Mouse (Mus musculus) gastrocnemius, postnatal 14 days (tissue): Measurements from ENCODE around the gene Nap1l4. TPM values are rescaled to one million over a fixed set of nuclear protein-coding genes. Genes with fewer than 3 reads are reported as not detected.
"Not testable (repeated sequence)": the region's sequence is repeated elsewhere in the genome, so short reads cannot be mapped to it uniquely, and the experiment has no call there.

ENCODE experiments used
- DNase-seq: peaks from one replicate; pipeline ENCODE4 v3.0.0; 2021; ENCODE audit warnings: mixed read lengths
- intact Hi-C: fragments of 180-260 bp; cut with DNase I; formaldehyde crosslinking; loops from one replicate; pipeline ENCODE4 v1.15.1; 2025; ENCODE audit warnings: low total_unique reads
- long read RNA-seq, 2 experiments: library from polyadenylated mRNA; stranded (forward); transcript quantifications; one replicate each; pipeline ENCODE4 v2.0.0; 2021
- total RNA-seq, 2 experiments: library from RNA; stranded (reverse); gene quantifications; 2 replicates each; pipeline ENCODE4 v1.2.3; 2021

Gene Nap1l4
- 100 to 1,000 TPM; 158 to 159 TPM for total RNA-seq
- long read RNA-seq, experiment 1, transcript Nap1l4-201 (16 exons, 2,285 nt): minor isoform, 21 of 150 reads
- long read RNA-seq, experiment 1, transcript Nap1l4-206 (15 exons, 2,259 nt): major isoform, 96 of 150 reads
- long read RNA-seq, experiment 1, partial matches to known transcripts: 6 of 150 reads
- long read RNA-seq, experiment 1, other reads (novel, unspliced or antisense): 24 of 150 reads
- long read RNA-seq, experiment 2, transcript Nap1l4-201 (16 exons, 2,285 nt): minor isoform, 23 of 157 reads
- long read RNA-seq, experiment 2, transcript Nap1l4-206 (15 exons, 2,259 nt): major isoform, 92 of 157 reads
- long read RNA-seq, experiment 2, partial matches to known transcripts: 13 of 157 reads
- long read RNA-seq, experiment 2, other reads (novel, unspliced or antisense): 27 of 157 reads

DNA sequence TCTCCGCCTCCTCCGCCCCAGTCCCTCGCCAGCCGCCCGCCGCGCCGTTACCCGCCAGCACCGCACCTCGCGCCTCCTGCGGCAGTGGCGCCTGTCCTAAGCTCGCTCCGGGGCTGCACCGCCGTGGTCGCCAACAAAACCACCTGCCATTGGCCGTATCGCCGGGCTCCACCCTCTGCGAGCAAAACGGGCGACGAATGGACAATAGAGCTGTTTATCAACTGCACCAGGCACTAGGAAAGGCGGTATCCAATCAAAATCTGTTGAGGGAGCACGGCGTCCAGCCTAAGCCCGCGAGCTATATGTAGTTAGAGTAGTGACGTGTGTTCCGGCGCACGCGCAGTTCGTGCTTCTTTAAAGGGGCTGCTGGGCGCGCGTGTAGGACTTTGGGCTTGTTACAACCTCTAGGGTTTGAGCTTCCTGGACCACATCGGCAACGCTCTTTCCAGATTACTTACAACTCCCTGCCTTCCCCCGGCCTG, at the start of gene Nap1l4:
Nap1l4 (minus strand) TSS at position 131 of the 482 bp plus-strand sequence.
- DNase-seq: peak; percentile 96
- intact Hi-C loops: no loop called here

DNA sequence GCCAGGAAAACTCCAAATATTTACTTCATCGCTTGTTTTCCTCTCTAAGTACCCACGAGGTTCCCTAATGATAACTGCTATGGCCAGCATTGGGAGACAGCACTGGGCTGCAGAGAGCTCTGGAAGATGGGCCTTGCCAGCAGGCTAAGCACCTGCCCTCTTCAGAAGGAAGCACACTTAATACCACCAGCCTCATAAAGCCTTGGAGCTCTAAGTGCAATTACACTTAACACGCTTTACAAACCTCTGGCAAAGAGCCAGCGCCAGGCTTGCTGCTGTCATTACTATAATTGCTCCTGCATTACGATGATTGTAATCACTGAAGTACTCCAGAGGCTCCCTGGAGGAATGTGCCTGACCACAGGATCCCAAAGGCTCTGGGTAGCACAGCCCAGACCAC, 46.0 kb upstream of the Nap1l4 start:
- DNase-seq: no peak
- intact Hi-C loops: no loop called here

DNA sequence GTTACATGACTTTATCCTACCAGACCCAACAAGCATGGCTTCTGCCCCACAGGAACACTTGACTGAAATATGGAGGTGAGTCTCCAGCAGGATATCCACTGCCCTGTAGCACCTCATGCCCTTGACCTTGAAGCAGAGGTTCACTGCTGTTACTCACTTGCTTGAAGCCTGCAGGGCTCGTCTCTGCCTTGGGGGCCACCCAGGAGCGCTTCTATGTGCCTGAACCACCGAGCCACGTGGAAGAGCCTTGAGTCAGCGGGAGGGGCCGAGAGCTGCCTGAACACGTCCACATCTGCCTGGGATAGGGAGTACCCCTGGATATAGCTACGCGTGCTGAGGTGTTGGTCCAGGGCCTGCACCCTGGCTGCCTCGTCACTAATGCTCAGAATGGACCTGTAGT, 43.3 kb upstream of the Nap1l4 start:
- intact Hi-C loops: no loop called here
- DNase-seq: no peak

DNA sequence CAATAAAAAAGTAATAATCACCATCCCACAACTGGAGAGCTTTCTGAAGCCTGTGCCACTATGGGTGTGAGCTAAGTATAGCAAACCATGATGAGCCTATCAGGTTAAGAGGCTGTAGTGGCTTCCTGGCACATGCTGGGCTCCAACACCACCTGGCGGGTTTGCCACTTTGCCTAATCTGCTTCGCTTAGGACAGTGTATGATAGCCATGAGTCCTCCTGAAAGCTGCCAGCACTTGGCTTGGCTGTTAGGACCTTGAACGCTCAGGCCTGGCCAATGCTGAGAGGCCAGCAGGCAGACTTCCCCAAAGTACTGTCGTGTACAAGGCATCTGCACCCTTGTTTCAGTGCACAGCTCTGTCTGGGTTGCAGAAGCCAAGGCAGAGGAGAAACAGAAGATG, 39.1 kb upstream of the Nap1l4 start:
- peak; percentile 32 for DNase-seq
- intact Hi-C loops: loop anchor here (5.0 kb wide), 1 partner anchor 159 kb away; no protein-coding TSS in a partner anchor

DNA sequence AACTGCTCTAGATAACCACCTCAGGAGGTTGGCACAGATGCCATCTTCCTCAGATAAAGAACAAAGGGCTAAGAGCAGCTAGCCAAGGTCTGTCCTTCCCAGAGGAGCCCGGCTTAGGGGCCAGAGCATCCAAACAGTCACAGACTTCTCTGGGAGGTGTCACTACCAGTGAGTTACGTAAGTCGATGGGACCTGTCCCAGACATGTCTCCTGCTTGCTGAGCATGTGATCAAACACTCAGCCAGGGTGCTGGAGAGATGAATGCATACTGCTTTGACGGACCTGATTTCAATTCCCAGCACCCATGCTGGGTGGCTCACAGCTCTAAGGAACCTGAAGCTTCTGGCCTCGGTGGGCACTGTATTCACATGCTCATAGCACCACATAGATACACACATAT, 38.7 kb upstream of the Nap1l4 start:
- intact Hi-C loops: loop anchor here (5.0 kb wide), 1 partner anchor 160 kb away; no protein-coding TSS in a partner anchor
- no peak for DNase-seq

DNA sequence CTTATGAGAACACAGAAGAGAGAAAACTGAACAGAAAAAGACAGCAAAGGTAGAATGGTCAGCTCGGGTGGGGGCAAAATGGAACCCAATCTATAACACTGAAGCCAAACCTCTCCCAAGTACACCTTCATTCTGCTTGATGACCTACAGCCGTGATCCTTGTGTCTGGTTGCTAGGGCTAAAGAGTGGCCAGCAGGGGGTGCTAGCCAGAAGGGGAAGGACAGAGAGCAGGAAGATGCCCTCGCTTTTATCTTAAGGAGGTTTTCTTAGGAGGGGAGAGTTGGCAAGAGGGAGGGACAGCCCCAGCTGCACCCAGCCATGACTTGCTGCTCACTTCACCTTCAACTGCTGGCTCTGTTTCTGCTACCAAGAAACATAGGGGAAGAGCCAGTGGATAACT, 35.0 kb upstream of the Nap1l4 start:
- intact Hi-C loops: loop anchor here (5.0 kb wide), 2 partner anchors 108 to 178 kb away; no protein-coding TSS in a partner anchor
- DNase-seq: peak; percentile 68

DNA sequence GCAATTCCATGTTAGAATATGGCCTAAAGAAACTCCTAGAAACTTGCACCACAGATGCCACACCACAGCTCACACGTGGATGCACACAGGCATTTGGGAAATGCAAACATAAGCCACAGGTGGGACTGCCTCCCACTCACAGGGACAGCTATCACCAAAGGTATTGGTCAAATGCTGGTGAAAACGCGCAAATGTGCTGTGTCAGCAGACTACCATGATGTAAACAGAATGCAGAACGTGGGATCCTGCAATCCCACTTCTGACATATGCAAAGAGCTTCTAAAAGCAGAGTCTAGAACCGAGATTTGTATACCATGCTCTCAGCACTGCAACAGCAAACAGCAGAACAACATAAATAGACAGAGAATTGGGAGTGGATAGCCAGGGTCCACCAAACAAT, 34.1 kb upstream of the Nap1l4 start:
- intact Hi-C loops: loop anchor here (5.0 kb wide), 2 partner anchors 109 to 179 kb away; no protein-coding TSS in a partner anchor
- DNase-seq: no peak

DNA sequence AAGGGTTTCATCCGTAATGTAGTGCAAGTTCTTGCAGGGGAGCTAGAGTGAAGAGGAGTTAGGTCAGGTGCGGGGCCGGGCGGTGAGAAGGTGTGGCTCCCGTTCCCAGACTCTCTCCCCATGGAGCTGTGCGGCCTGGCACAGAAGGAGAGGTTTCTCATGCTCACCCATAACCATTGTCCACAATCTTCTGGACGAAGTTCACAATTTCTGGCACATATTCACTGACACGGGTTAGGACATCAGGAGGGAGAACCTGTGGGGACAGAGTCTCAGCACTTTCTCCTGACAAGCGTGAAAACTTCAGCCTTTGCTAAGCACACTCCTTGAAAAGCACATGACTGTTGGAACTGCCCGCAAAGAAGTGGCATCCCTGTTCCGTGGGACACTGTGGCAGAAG, 26.8 kb upstream of the Nap1l4 start:
- no peak for DNase-seq
- intact Hi-C loops: no loop called here

DNA sequence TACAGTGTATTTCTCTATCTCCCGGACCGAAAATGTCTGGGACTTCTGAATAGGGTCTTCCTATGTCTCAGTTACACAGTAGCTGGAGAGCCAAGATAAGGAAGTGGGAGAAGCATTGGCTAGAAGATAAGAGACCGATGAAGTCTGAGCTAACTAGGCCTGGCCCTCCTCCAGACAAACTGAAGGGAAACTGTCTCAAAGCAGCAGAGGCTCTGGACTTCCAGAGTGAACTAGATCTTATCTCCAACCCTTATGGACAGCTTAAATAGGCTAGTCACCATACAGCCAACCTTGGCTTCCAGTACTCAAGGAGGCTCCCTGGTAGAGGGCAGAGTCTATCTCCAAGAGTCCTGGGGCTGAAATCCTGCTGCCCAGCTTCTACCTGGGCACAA, 16.7 kb upstream of the Nap1l4 start:
- intact Hi-C loops: no loop called here
- DNase-seq: no peak

DNA sequence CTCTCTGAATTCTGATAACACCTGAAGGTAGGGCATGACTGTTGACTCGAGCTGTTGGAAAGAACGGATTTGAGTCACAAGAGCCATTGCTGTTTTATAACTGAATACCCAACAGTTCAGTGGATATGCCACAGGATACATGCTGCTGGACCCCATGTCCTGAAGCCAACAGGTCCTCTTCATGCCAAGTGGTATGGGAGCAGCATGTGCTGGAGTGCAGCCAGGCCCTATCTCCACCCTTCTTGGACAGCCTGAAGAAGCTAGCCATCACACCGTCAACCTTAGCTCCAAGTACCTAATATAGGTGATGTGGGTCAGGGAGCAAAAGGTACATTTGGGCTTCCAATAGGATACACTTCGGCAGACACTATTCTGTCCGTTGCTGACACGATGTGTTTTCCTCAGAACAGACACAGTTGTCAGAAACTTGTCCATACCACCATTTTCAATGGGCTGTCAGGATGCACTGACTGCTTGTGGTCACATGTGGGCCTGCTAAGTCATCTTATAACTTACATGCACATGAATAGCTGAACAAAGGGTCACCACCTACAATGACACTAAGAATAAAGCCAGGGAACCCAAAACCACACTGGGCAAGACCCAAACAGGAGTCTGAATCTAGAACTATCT, 16.2 kb upstream of the Nap1l4 start:
- intact Hi-C loops: no loop called here

DNA sequence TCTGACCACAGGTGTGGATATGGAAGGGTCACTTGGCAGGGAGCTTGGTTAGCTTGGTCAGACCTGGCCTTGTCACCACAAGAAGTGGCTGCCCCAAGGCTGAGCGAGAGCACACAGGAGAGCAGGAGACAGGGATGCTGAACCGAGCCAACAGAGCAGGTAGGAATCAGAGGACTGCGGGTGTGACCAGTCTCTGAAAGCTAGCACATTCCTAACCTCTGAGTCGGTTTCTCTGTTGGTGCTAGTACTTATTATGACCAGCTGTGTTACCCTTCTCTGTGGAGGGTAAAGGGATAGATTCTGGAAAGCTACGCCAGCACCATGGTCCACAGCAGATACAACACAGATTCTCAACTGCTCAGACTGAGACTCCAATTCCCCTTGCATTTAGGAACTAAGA, 14.9 kb upstream of the Nap1l4 start:
- no peak for DNase-seq
- intact Hi-C loops: no loop called here

More for the DNA sequence above, 16.2 kb upstream of the Nap1l4 start:
- DNase-seq: no peak

DNA sequence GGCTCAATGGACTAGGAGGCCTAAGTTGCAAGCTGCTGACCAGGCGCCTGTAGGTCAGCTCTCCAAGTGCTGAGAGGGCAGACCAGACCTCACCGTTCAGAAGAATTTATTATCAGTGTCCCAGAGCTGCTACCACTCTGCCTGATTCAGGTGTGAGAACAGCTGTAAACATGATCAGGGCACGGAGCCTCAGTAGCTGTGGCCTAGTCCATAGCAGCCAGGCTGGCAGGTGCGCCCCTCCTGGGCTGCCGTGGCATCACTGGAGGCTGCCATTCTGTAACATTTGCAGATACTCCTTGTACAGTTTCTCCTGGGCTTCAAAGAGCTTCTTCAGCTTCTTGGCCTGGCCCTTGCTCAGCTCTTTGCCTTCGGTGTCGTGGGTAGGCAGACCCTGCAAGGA, 8.7 kb upstream of the Nap1l4 start:
- intact Hi-C loops: no loop called here
- DNase-seq: no peak

DNA sequence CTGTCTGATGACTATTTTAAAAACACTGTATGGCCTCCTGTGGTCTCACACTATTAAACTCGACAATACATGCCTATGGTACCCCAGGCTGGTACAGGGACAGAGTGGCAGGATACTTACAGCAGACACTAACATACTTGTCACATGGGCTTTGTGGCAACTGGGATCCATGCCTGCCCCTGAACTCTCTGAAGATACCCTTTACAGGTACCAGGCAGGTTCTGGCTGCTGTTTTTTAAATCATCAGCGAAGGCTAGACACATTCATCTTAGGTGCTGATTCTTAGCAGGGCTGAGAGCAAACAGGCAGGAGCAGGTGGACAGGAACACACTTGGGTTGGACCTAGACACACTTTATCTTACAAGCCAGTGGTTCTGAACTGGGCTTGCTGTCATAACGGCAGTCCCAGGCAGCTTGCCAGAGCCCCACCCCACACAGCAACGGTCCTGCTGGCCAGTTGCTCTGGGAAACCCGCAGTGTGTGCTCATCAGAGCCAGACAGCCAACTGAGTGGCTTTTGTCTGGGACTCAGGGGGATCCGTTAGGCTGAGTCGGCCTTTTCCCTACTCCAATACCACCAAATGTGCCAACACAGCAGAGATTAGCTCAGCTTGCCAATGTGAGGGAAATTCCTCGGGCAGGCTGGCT, 8.2 kb upstream of the Nap1l4 start:
- DNase-seq: peak; percentile 69
- intact Hi-C loops: no loop called here

DNA sequence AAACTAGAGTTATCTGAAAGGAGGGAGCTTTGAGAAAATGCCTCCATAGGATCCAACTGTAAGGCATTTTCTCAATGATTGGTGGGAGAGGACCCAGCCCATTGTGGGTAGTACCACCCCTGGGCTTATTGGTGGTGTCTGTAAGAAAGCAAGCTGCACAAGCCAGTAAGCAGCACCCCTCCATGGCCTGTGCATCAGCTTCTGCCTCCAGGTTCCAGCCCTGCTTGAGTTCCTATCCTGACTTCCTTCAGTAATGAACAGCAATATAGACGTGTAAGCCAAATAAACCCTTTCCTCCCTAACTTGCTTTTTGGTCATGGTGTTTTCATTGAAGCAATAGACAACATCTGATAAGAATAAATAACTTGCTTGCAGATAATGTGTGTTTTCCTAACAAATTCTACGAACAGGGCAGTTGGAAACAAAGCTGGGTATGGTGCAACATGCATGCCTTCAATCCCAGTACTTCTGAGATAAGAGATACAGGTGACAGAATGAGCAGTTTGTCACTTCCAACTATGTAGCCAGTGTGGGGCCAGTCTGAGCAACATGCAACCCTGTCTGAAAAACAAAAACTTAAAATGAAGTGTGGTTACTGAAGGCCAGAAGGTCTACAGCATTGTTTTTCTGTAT, 798 bp upstream of the Nap1l4 start:
- DNase-seq: no peak
- intact Hi-C loops: no loop called here

DNA sequence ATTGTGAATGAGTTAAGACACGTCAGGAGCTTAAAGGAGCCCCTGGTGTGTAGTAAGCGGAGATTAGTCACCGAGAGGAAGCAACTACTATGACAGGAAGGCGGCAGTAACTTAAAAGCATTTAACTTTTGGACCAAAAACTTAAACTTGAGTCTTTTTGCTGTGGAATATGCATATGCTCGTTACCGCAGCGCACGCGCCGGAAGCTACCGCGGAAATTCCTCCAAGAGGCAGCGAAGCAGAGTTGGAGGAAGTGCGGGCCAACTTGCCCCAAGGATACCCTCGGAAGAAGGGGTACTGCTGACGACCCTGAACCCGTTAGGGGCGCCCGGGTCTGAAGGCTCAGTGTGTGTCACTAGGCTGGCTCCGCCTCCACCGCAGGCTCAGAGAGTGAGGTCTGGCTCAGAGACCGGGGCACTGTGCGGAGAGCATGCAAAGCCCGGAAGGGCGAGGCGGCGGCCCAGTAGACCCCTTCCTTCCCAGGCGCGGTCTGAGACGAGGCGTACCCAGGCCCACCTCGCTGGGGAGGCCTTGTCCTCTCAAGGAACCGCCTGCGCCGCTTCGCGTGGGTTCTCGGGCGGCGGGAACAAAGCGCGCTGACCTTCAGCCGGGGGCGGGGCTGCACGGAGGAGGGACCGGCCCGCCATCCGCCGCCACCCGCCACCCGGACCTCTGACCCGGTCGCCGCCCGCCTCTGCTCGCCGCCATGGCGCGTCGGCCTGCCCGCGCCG, 510 bp downstream of the Nap1l4 start:
- DNase-seq: no peak
- intact Hi-C loops: no loop called here

DNA sequence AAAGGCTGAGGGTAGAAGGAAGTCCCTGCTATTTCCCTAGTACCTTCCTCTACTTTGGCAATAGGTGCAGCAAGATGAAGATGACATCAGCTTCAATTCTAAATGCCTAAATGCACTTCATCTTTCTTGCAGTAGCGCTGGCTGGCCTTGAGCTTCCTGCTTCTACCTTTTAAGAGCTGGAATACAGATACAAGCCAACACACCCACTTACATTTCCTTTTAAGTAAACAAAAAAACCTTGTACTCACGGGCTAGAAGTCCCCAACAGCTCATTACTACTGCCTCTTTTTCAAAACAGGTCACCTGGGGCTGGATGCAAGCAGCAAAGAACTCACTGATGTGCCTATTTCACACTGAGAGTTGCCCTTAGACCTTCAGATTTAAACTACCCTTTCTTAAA, 2.4 kb downstream of the Nap1l4 start:
- intact Hi-C loops: no loop called here
- no peak for DNase-seq

DNA sequence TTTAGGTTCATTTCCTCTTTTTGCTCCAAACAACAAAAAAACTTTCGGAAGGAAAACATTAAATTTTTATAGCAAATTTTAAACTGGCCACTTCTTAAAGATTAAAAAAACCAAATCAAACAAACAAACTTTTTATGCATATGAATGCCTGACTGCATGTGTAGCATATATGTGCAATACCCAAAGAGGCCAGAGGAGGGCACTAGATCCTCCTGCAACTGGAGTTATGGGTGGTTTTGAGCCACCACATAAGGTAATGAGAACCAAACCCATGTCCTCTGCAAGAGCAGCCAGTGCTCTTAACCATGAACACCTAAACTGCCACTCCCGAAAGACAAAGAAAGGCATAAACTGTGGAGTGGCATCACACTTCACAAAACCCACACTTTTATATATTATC, 4.5 kb downstream of the Nap1l4 start:
- intact Hi-C loops: no loop called here
- no peak for DNase-seq

DNA sequence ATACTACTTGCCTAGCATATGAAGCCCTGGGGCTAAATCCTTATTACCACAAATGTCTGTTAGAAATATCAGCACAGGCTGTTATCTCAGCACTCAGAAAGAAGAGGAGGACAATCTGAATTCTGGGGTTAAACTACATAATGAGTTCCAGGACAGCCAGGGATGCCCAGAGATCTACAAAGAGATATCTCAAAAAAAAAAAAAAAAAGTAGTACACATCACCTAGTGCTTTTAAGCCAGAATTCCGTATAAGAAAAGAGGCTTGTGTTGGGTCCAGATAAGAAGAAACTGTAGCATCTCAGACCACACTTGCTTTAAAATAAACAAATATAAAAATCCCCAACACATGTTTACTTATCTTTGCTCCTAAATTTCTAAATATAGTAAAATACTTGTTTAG, 10.2 kb downstream of the Nap1l4 start:
- no peak for DNase-seq
- intact Hi-C loops: no loop called here

DNA sequence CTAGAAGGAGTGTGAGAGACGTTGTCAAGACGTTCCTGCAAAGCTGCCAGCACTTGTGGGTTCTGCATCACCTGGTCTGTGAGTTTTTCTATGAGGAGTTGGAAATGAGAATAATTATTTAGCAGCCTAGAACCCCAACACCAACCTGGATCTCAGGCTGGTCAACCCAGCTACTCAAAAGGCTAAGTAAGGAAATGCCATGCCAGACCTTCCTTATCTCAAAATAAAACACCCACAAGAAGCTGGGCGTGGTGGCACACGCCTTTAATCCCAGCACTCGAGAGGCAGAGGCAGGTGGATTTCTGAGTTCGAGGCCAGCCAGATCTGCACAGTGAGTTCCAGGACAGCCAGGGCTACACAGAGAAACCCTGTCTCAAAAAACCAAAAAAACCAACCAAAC, 10.7 kb downstream of the Nap1l4 start:
- DNase-seq, intact Hi-C loops: not testable (repeated sequence)
